Mouse (Mus musculus) ES-E14 (cell line): ENCODE data around the gene Rnf180. TPM values are rescaled to one million over a fixed set of nuclear protein-coding genes. Genes with fewer than 3 reads are reported as not detected.

Experiments used
- DNase-seq: peaks from one replicate; pipeline ENCODE4 v3.0.0-alpha.2; 2013; ENCODE audit warnings: low read depth, low spot score
- H3K27ac ChIP-seq: 2 replicates; pipeline ENCODE4 v1.5.1; 2012; ENCODE audit warnings: low read depth, mild to moderate bottlenecking, low read length, moderate library complexity, mixed read lengths; ENCODE audit not compliant: poor library complexity, insufficient read depth, severe bottlenecking
- H3K36me3 ChIP-seq: 2 replicates; pipeline ENCODE4 v1.6.1; 2012; ENCODE audit warnings: mild to moderate bottlenecking, low read length, moderate library complexity, mixed read lengths; ENCODE audit not compliant: control insufficient read depth, poor library complexity, insufficient read depth, severe bottlenecking
- H3K4me1 ChIP-seq, 2 experiments: fragments of 150-350 bp in 1 of 2; sonication (generic) in 1 of 2; 2 replicates each; pipeline ENCODE4 v1.6.1; 2012; ENCODE audit warnings: low read length in 2 of 2, mild to moderate bottlenecking in 1 of 2, mixed read lengths in 1 of 2; ENCODE audit not compliant: control insufficient read depth in 2 of 2, insufficient read depth in 2 of 2, poor library complexity in 1 of 2
- H3K4me3 ChIP-seq, 2 experiments: fragments of 150-350 bp in 1 of 2; sonication (generic) in 1 of 2; 2 replicates each; pipeline ENCODE4 v1.5.1; 2012; ENCODE audit warnings: low read length in 2 of 2, low read depth in 1 of 2, mild to moderate bottlenecking in 1 of 2, mixed read lengths in 1 of 2; ENCODE audit not compliant: insufficient read depth in 1 of 2, poor library complexity in 1 of 2, severe bottlenecking in 1 of 2
- H3K9ac ChIP-seq: 2 replicates; pipeline ENCODE4 v1.6.1; 2012; ENCODE audit warnings: low read depth, mild to moderate bottlenecking, low read length, mixed read lengths; ENCODE audit not compliant: poor library complexity, insufficient read depth, severe bottlenecking
- H3K9me3 ChIP-seq: fragments of 150-350 bp; sonication (generic); 2 replicates; pipeline ENCODE4 v1.6.1; 2012; ENCODE audit warnings: low read depth, mild to moderate bottlenecking, low read length; ENCODE audit not compliant: control insufficient read depth, insufficient read depth
- CHD2 ChIP-seq: IDR thresholded peaks from 2 replicates; pipeline ENCODE4 v1.6.1; 2014; ENCODE audit warnings: mild to moderate bottlenecking, low read depth, low read length, inconsistent platforms
- HCFC1 ChIP-seq: IDR thresholded peaks from 2 replicates; pipeline ENCODE4 v1.6.1; 2012; ENCODE audit warnings: low read length, inconsistent platforms, borderline replicate concordance; ENCODE audit not compliant: insufficient read depth
- MAFK ChIP-seq: IDR thresholded peaks from 2 replicates; pipeline ENCODE4 v1.6.1; 2014; ENCODE audit warnings: mild to moderate bottlenecking, low read depth, low read length, inconsistent platforms; ENCODE audit not compliant: insufficient read depth
- ZC3H11A ChIP-seq: IDR thresholded peaks from 2 replicates; pipeline ENCODE4 v1.6.1; 2012; ENCODE audit warnings: low read depth, mild to moderate bottlenecking, inconsistent platforms, low read length, borderline replicate concordance
- ZNF384 ChIP-seq: IDR thresholded peaks from 2 replicates; pipeline ENCODE4 v1.6.1; 2012; ENCODE audit warnings: low read depth, low read length, inconsistent platforms
- in situ Hi-C, 2 experiments: fragments of 600-800 bp; cut with MboI; formaldehyde crosslinking; loops; one replicate each; pipeline ENCODE4 v1.15.1; 2025; ENCODE audit warnings: low sequenced_read_pairs in 2 of 2, inconsistent platforms in 1 of 2; ENCODE audit not compliant: unreplicated experiment in 2 of 2
- total RNA-seq: library from RNA; depleted of rRNA; stranded (reverse); fragments of 300-350 nt; gene quantifications from 2 replicates; pipeline ENCODE4 v1.2.3, GENCODE M21; 2012

The Rnf180 gene
- total RNA-seq, 1 experiment: 0.76 TPM

- DNase-seq: no peak
- Histone ChIP-seq H3K27ac (no peak overlapping the region), H3K4me3 (no peak overlapping the region), H3K4me1 (no peaks in the 10 kb centered on the region), H3K9me3 (no peaks in the 10 kb centered on the region), H3K36me3 (no peaks in the 10 kb centered on the region), H3K9ac (no peak overlapping the region)
- in situ Hi-C loops: no loop called here
- no peak for TF ChIP-seq MAFK
- TF ChIP-seq HCFC1: no peak
- no peak for TF ChIP-seq ZNF384
- TF ChIP-seq CHD2: no peak
- no peak for TF ChIP-seq ZC3H11A
Observed at GRCm38 (mm10) chr13:105121617-105122016, 173.0 kb downstream of the Rnf180 start.

GRCm38 (mm10) chr13:105111599-105111998 lies 183.0 kb downstream of the Rnf180 start:
- no peak overlapping the region for H3K27ac ChIP-seq
- no peak overlapping the region for H3K9ac ChIP-seq
- no peak for DNase-seq
- TF ChIP-seq HCFC1: no peak
- no peak for TF ChIP-seq ZC3H11A
- TF ChIP-seq CHD2: no peak
- H3K4me3 ChIP-seq: no peak overlapping the region
- no peaks in the 10 kb centered on the region for H3K4me1 ChIP-seq
- no peaks in the 10 kb centered on the region for H3K9me3 ChIP-seq
- no peaks in the 10 kb centered on the region for H3K36me3 ChIP-seq
- in situ Hi-C loops: no loop called here

DNA sequence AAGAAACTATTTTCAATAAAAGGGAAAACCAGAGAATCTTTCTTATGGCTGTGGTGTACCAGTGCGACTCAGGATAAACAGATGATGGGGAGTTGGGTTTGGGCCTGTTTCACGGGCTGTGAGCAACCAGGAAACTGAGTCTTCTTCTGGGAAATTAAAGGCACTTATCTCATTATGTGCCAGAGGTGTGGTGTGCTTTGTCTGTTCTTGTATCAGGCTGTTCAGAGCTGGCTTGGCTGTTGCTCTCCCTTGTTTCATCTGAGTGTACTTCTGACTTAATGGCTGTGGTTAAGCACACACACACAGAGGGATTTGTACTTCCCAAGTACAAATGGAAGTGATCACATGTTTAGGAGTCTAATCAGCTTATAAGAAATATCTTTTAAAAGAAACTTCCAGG lies 190.2 kb downstream of the Rnf180 start:
- Histone ChIP-seq H3K4me1 (no peaks in the 10 kb centered on the region), H3K36me3 (no peaks in the 10 kb centered on the region), H3K4me3 (no peak overlapping the region), H3K9me3 (no peaks in the 10 kb centered on the region), H3K9ac (no peak overlapping the region), H3K27ac (no peak overlapping the region)
- TF ChIP-seq CHD2: no peak
- TF ChIP-seq HCFC1: no peak
- TF ChIP-seq MAFK: no peak
- no peak for TF ChIP-seq ZNF384
- TF ChIP-seq ZC3H11A: no peak
- no peak for DNase-seq
- in situ Hi-C loops: no loop called here

- TF ChIP-seq ZC3H11A: no peak
- TF ChIP-seq MAFK: no peak
- no peak for TF ChIP-seq HCFC1
- TF ChIP-seq CHD2: no peak
- TF ChIP-seq ZNF384: no peak
- Histone ChIP-seq H3K4me3 (no peak overlapping the region), H3K4me1 (no peaks in the 10 kb centered on the region), H3K36me3 (no peaks in the 10 kb centered on the region), H3K9me3 (no peaks in the 10 kb centered on the region), H3K27ac (no peak overlapping the region), H3K9ac (no peak overlapping the region)
- DNase-seq: no peak
- in situ Hi-C loops: no loop called here
Observed at GRCm38 (mm10) chr13:105100705-105101104, 193.9 kb downstream of the Rnf180 start.

GRCm38 (mm10) chr13:105096316-105096715 lies 198.3 kb downstream of the Rnf180 start:
- Histone ChIP-seq H3K4me1 (no peaks in the 10 kb centered on the region), H3K27ac (no peak overlapping the region), H3K36me3 (no peaks in the 10 kb centered on the region), H3K9ac (no peak overlapping the region), H3K9me3 (no peaks in the 10 kb centered on the region), H3K4me3 (no peak overlapping the region)
- TF ChIP-seq CHD2 (no peak), ZNF384 (no peak), MAFK (no peak)
- no peak for DNase-seq
- in situ Hi-C loops: no loop called here
